Mouse (Mus musculus) neural tube, embryonic 10.5 days (tissue): ENCODE measurements around the gene 1500015O10Rik.

Experiments
- DNase-seq: peaks from one replicate; pipeline ENCODE4 v3.0.0-alpha.2; 2017; ENCODE audit warnings: low spot score; ENCODE audit errors: extremely low spot score

1500015O10Rik gene

DNA sequence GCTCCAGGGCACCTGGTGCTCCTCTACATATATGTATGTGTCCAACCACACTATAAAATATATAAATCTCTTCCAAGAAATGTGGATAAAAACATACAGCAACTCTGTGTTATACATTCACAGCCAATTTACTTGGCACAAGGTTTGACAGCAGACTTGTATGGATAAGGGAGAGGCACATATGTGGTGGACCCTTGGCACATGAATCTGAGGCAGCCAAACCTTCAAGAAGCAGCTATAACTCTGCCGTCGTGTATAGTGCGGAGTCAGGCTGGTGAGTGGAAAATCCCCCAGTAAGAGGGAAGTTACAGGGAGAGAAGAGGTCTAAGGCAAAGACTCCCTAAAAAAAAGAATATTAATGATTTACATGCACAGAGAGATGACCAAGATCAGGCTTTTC, 42.3 kb downstream of the 1500015O10Rik start:
- no peak for DNase-seq

DNA sequence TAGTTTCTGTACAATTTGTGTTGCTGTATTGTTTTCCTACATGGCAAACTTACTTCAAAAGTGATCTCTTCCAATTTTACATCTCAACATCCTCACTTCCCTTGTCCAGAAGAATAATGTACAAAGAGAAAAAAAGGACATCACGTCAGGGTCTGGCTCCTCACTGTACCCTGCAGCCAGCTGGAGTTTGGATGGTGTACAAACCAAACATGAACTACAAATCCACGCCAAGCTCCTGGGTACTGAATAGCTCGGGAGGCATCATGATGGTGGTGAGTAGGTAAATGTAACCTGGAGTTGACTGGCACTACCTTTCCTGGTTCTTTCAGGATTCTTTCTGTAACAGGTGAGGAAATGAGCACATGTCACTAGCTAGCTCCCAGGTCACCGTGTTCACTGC, 43.7 kb downstream of the 1500015O10Rik start:
- DNase-seq, result no peak

GRCm38 (mm10) chr1:43776106-43776505, 45.7 kb downstream of the 1500015O10Rik start:
- no peak for DNase-seq

DNA sequence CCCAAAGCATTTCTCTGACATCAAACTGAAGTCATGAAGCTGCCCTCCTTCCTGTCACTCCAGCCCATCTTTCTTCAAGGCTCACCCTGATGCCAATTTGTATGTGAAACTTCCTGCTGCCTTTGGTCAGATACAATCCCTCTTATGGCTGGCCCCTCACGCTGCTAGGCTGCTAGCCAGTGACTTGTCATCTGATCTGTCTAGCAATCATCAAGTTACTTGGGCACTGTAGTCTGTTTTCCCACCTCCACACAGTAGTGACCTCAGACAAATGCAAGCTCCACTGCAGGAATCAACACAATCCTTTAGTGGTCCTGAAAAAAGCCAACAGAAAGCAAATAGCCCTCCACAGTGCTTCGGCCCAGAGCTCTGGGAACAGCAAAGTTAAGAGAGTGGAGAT, 50.8 kb downstream of the 1500015O10Rik start:
- no peak for DNase-seq

- DNase-seq, result no peak
These were observed 51.3 kb downstream of the 1500015O10Rik start for GRCm38 (mm10) chr1:43781672-43782071.

DNA sequence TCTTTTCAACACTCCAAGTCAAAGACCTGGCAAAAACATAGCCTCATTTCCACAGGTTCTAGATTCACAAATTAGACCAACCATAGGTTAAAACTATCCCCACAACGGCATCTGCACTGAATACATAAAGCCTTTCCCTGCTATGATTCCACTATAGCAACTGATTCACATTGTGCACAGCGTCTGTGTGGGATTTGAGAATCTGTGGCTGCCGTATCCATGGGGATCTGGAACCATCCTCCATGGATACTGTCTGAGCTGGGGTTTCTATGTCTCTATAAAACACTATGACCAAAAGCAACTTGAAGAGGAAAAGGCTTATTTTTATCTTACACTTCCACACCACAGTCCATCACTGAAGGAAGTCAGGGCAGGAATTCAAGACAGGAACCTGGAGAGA, 52.3 kb downstream of the 1500015O10Rik start:
- no peak for DNase-seq

DNA sequence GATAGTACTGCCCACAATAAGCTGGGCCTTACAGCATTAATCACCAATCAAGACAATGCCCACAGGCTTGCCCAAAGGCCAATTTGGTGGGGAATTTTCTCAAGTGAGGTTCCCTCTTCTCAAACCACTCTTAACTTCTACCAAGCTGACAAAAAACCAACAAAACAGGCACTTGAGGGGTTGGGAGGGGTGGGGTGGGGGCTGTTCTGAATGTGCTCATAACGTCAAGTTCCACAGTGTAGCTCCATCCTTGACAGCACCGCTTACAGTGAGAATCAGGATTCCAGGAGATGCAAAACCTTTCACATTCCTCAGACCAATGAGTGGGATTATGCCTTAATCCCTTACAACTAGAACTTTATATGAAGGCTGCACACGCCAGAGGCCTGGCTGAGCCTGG, 52.8 kb downstream of the 1500015O10Rik start:
- no peak for DNase-seq

DNA sequence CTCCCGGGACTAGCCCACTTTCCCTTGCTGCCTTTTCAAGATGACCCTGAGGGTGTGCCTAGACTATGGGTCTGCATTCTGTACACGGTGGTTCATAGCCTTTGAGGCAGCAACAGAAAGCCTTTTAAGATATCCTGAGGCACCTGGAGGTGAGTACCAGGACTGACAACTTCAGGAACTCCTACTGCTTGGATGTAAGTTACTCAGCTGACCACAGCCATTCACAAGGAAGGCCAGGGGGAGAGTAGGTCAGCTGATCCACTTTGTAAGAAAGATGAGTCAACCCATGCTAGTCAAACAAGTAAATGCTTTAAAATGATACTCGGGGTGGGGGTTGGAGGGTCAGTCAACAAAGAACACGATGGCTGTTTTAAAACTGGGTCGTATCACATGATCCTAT, 54.9 kb downstream of the 1500015O10Rik start:
- DNase-seq, result no peak

- no peak for DNase-seq
These were observed 56.3 kb downstream of the 1500015O10Rik start for GRCm38 (mm10) chr1:43786711-43787110.

GRCm38 (mm10) chr1:43789765-43790164, 59.4 kb downstream of the 1500015O10Rik start:
- no peak for DNase-seq
